Mouse (Mus musculus) adrenal gland, adult (tissue): ENCODE data around the gene Spag6.

ENCODE experiments used
- DNase-seq, 2 experiments: peaks; one replicate each; pipeline ENCODE4 v3.0.0; 2022 to 2023; ENCODE audit warnings: low spot score in 1 of 2; ENCODE audit not compliant: inconsistent age in 2 of 2

Spag6 gene

DNA sequence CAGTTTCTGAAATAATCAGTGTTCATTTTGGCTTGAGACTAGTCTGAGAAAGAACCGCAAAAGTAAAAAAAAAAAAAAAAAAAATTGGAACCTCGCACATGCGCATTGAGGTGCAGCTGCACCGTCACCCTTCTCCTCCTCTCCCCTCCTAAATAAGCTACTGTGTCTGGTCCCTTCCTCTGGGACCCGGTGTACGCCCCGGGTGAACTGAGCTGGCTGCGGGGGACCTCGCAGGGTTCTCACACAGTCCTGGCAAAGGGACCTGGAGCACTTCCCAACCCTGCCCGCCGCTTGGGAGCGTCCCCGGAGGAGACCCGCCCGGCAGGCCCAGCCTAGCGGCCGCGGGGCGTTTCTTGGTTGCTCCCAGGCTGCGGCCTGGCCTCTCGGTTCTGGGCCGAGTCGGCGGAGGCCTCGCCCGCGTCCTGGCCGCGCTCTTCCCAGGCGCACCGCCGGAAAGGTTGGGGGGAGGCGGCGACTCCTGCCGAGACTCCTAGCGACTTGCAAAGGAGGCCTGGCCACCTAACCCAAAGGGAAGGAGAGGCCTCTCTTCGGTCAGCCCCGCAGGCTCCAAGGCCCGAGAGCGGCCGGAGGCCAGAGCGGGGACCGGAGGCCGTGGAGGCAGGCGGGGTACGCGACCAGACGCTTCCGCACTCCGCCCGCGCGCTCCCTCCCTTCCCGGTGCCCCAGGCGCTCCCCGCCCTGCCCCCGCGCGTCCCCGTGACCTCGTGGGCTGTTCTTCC is at the start of gene Spag6:
Gene Spag6, plus strand, starts transcription at position 162 of the 740 bp plus-strand sequence.
- DNase-seq = peak; percentile 84 to 96

DNA sequence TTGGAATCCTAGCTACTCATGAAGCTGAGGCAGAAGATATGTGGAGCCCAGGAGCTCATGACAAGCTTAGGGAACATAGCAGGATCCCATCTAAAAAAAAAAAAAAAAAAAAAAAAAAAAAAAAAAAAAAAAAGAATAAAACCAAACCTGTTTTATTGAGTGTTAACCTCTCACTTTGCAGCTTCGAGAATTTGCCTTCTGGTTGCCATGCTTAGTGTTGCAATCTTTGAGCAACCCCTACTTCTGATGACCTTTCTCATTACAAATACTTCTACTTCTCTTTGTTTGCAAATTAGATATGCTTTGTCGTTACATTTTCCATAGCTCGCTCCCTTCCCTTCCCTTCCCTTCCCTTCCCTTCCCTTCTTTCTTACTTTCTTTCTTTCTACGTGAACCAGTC is 45.3 kb upstream of the Spag6 start:
- no peak for DNase-seq

DNA sequence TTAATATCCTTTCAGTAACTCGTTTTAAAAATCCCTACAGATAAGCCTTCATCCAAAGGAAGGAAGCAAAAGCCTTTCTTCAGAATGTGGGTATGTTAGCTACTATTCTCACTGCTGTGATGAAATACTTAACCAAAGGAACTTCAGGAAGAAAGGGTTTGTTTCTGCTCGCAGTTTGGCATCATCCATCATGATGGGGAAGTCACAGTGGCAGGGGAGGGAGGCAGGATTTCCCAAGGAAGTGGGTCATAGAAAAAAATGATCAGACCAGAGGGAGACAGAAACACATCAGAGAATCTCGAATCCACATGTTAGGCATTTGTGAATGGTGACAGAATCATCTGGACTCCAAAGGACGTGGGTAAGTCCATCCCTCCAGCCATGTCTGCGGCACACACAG is 39.0 kb upstream of the Spag6 start:
- peak; percentile 6 to 35 for DNase-seq

DNA sequence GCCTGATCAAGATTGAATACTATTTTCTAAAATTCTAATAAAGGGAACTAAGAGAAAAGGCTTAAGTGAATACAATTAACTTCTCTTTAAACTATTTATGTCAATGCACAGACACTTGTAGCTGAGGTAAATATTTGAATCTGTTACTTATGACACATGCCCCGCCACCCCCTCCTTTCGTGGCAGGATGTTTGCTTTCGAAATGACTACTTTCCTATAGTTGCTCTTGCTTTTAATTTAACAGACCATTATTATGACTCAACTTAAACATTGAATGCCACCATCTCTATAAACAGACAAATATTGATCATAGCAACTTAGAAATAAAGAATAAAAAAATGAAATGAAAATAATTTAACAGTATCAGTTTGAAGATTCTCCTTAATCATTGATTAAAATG is 29.8 kb upstream of the Spag6 start:
- no peak for DNase-seq

DNA sequence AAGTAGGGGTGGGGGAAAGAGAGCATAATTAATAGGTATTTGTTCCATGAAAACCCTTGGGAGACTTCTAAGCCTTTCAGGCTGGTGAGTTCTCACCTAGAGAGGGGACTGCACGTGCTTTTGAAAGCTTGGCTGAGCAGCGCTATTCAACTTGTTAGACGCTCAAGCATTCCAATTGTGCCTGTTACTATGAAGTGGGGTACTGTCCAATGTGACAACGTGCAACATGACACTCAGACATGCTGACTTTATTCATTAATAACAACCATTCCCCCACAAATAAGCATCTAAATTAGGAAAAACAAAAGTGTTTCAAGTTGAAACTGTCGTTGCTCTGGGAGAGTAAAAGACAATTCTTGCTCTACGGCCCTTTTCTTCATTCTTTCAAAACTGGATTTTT is 22.8 kb upstream of the Spag6 start:
- no peak for DNase-seq

DNA sequence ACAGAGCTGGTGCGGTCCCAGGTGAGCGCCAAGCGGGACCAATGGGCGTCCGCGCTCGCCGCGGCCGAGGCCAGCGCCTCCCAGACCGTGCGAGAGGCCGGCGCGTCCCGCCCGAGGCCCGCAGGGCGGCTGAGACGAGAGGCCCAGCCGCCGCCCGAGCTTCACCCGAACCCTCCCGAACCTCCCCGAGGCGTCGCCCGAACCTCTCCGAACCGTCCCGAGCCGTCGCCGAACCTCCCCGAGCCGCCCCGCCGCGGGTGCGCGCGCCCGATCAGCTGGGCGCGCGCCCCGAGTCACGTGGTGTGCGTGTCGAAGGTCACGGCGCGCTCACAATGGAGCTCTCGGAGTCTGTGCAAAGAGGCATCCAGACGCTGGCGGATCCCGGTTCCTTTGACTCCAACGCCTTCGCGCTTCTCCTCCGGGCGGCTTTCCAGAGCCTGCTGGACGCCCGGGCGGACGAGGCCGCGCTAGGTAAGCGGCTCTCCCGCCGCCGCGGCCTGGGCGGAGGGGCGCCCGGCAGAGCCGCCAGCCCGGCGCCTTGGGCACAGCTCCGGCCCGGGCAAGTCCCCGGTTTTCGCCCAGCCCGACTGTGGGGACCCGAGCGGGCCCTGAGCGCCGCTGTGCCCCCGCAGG is 21.6 kb upstream of the Spag6 start, which contains the start of gene Commd3:
Gene Commd3, plus strand, starts transcription at position 252 of the 633 bp plus-strand sequence.
- DNase-seq = peak; percentile 97 to 99

DNA sequence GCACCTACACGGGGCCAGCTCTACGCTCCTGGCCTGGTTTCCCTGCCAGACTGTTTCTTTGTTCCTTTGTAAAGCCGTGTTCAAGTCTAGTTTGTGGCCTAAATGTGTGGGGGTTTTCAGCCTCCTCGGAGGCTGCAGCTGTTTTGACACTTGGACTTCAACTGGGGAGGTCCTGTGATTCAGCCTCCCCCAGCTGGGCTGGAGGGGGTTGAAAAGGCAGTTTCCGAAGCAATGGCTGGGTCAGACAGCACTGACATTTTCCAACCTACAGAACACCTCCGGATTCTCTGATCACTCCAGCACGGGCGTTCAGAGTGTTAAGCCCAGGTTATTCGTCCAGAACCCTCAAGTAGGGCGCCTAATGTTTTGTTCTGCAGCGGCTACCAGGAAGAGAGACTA is 21.1 kb upstream of the Spag6 start:
- no peak for DNase-seq

DNA sequence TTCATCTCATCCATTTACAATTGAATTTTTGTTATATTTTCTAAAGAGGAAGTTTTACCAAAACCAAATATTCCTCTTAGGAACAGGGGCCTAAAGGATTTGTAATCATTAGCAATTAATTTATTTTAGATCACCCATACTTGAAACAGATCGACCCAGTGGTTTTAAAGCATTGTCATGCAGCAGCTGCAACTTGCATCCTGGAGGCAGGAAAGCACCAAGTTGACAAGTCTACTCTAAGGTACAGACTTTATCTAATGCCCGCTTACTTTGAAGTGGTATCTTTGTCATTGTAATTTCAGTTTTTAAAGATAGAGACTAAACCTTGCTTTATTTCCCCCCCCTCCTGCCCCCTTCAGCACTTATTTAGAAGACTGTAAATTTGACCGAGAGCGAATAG is 20.1 kb upstream of the Spag6 start:
- DNase-seq = no peak

DNA sequence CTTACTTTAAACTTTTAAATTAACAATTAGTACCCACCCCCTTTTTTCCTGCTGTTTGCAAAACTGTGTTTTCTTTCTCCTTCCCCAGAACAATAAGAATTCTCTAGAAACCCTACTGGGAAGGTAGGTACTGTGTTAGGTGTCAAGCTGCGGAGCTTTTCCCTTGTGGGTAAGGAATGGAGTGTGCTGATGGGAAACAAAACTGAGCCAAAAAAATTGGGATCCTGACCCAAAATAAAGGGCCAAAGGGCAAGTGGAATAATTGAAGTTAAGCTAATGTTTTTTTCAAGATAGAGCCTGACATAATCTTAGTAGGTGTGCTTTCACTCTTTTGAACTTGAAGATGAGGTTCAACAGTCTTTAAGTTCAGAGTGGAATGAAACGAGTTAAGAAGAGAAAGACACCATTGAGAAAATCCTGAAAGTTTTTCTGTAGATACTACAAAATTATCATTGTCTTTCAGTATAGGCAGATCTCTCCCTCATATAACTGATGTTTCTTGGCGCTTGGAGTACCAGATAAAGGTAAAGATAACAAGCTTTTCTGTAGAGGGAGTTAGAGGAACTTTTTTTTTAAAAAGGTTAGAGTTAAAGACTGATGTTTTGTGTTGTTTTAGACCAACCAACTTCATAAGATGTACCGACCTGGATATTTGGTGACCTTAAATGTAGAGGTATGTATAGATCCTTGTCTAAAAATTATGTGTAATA is 19.5 kb upstream of the Spag6 start:
- DNase-seq = no peak

DNA sequence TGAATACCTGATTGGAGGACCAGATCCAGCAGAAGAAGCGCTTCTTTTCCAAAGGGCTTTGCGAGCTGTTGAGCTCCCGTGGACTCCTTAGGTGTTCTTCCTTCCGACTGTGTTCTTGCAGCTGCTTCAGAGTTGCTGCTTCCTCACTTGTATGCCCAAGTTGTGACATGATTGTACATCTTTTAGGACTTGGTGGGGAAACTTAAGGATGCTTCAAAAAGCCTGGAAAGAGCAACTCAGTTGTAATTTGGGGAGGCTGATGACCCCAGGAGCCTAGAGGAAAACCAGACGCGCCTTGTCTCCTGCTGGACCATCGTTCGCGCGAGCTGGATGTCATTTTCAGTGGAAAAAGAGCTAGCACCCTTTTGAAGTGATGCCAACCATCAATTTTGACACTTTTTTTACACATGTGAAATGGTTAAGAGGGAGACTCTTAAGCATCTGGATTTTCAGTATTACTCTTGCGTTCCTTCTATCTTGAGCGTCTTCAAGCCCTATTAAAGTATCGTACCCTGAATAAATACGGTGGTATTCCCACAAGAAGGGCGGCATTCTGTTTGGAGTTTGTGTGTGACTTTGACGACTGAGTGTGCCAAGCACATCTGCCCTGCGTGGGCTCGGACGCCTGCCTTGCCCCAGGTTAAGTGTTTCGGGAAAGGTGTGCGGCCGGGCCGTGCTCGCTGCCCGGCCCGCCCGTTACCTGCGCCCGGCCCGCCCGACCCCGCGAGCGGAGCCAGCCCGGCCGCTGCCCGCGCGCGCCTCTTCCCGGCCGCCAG is 18.0 kb upstream of the Spag6 start:
- DNase-seq = peak in 1 of 2 experiments; percentile 49

DNA sequence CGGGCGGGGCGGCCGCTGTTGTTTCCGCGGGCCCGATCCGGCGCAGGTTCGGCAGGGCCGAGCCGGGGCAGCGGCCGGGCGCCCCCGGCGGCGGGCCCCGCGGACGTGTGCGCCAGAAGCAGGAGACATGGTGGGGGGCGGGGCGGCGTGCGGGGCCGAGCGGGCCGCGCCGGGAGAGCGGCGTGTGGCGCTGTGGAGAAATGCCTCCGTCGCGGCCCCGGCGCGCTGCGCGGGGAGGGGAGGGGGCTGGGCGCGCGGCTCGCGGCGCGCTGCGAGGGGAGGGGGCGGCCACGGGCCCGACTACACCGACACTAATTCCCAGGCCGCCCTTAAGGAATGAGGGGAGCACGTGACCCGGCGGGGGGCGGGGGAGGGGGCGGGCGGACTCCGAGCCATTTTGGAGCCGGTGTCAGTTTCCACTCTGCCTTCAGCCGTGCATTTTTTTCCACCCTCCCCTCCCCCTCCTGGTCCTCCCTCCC is 17.3 kb upstream of the Spag6 start:
- DNase-seq = peak; percentile 83 to 93

DNA sequence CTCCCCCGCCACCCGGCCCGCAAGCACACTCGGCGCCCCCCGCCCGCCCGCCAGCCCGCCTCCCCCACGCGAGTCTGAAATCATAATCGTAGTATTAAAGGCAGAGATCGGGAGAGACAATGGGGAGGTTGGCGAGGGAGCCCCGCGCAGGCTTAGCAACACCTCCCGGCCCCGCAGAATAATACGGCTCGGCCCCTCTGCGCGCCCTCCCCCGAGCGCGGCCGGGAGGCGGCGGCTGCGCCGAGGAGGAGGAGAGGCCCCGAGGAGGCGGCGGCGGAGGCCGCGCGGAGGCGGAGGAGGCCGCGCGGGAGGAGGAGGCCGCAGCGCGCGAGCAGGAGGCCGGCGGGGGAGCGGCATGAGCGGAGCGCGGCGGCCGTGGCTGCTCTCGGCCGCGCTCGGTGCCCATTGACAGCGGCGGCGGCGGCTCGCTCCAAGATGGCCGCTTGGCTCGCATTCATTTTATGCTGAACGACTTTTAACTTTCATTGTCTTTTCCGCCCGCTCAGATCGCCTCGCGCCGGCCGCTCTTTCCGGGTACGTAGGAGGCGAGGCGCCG is 16.8 kb upstream of the Spag6 start, which contains the start of gene Bmi1:
Gene Bmi1, plus strand, starts transcription at position 83 of the 556 bp plus-strand sequence.
- DNase-seq = peak; percentile 85 to 94

DNA sequence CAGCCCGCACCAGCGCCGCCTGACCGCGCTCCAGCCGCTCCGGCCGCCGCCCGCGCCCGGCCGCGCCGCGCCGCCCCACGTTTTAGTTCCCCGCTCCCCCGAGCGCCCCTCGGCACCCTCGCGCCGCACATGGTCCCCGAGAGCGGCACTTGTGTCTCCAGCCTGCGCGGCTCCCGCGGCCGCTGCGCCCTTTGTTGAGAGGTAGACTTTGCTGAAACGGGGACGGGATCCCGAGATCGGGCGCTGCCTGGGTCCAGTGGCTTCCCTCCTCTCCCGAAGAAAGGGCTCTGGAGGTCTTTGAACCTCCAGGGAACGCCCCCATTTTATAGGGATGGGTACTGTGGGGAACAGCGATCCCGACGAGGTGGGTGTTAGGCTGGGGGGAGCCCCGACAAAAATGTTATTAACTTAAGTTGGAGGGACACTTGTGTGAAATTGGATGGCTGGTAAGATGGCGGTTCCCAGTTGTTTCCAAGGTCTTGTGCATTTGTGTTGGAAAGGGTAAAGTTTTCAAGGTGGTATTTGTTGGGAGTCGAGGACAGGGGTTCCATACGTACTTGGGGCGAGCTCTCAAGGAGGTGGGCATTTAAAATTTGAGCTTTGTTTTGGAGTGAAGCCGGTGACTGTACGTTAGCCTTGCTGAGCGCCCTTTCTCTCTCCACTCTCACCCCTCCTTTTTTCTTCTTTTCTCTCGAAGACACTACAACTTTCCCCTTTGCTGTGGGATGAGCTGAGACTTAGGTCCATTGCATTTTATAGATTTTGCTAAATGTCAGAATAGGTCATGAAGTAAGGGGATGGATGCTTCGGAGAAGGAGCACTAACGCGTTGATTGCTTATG is 16.0 kb upstream of the Spag6 start:
- DNase-seq = peak; percentile 69 to 89

DNA sequence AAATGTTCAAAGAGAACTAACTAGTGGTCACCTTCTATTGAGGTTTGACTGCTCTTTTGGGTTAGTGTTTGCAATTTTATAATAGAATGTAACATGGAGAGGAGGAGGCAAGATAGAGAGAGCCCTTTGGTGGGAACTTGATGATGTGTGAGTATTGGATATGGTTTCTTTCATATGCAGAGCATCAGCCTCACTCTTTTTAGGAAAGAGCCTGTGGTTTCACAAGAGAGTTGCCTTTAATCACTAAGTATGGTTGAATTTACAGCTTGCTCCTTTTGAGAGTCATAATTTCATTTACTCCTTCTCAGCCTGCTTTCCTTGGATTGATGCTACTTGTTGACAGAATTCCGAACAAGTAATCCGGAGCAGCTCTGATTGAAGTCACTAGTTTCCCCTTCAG is 14.1 kb upstream of the Spag6 start:
- DNase-seq = no peak

DNA sequence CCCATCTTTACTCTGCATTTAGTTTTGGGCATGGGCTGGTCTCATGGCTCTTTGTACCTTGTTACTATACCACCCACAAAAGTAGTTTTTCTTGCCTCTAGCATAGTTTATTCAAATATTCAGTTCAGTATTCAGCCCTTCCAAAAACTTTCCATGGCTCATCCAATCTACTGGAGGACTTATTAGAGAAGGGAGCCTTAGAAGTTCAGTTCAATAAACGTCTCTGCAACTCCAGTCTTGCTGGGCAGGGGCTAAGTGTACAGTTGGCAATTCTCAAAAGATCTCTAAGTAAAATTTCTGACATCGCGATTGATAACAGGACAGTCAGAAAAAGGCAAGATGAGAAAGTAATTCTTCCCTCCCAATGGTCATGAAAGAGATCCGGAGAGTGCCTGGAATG is 13.3 kb upstream of the Spag6 start:
- DNase-seq = no peak

DNA sequence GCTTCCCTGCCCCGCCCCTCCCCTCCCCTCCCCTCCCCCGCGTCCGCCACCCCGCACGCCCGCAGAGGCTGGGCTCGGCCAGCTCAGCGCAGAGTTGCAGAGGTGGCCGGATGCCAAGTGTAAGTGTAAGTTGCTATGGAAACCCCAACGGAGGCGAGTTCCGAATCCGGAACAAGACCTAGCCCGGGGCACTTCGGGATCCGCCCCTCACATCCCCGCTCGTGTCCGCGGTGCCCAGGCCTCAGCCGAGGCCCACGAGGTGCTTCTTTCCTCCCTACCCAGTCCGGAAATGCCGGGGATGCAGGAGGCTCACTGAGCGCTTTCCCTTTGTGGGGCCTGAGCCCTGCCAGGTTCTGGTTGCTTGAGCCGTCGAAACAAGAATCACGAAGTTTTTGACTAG is 12.9 kb upstream of the Spag6 start:
- DNase-seq = peak; percentile 69 to 84

DNA sequence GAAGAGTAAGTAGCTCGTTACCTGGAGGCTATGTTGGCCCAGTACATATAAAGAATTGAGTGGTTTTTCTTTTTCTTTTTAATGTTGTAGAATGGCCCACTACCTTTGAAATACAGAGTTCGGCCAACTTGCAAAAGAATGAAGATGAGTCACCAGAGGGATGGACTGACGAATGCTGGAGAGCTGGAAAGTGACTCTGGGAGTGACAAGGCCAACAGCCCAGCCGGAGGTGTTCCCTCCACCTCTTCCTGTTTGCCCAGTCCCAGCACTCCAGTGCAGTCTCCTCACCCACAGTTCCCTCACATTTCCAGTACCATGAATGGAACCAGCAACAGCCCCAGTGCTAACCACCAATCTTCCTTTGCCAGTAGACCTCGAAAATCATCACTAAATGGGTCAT is 9.8 kb upstream of the Spag6 start:
- DNase-seq = peak in 1 of 2 experiments; percentile 54

DNA sequence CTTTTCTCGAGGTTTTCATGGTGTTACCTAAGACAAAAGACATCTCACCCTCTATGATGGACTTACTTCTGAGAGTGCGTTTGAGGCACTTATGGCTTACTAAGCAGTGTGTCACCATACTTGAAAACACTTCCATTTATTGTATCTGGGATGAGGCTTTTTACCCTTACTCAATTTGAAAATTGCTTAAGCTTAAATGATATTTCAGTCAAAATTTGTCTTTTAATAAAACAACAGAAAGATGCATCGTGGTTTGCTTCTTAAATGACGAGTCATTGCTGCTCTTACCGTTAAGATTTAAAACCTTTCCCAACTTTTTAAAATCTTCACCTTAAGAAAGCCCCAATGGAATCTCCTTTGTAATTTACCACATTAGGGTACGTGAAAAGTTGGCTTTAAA is 7.4 kb upstream of the Spag6 start:
- no peak for DNase-seq

DNA sequence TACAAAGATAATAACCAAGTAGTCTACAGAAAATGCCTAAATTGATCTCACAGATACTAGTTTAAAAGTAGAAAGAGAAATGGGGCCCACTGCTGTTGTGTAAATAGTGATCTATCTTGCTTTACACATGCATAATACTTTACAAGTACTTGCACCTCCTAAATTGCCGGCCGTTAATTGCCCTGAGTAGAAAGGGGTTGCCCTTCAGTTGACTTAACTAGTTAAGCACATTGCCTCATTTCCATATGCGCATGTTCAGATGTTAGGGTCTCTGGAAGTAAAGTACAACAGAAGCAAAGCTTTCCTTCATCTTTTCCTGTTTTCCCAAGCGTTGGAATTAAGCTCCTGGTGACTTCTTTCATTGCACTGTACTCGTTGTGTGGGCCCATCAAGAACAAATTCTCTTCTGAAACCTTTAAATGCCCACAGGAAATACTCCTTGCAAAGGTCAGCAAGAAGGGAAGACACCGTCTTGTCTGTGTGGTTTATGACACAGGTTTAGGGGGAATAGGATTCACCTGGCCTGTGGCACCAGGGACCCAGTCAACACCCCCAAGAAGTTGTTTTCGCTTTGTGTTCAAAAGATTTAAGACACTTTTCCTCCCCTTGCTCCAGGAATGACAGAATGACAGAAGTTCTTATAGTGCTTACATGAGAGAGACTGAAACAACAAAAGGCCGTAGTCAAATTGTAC is 6.9 kb upstream of the Spag6 start:
- no peak for DNase-seq
